Mouse (Mus musculus): ENCODE results near the gene Umps. TPM values are rescaled to one million over a fixed set of nuclear protein-coding genes. Genes with fewer than 3 reads are reported as not detected.
A peak's percentile ranks its signal among the peaks of the same experiment; 100 is the strongest.

The Umps gene
- polyA plus RNA-seq, 1 experiment, result 25.5 TPM

DNA sequence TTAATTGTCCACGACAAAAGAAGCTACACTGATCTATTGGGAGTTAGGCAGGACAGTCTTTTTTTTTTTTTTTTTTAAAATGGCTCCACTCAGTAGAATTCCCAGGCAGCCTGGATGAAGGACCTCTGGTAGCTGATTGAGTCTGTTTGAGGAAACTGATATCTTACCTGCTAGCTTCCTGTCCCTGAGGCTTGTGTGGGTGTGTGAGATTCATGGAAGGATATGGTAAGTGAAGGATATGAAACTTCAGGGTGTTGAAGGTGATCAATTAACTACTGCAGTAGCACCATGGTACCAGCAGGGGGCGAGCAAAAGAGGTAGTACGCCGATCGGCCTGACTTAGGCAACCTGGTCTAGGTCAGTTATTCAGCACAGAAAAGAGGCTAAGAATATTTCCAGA, 29.2 kb upstream of the Umps start:
- Histone ChIP-seq H3K4me1 (ENCODE audit: control insufficient read depth, insufficient read depth, low read length) (peaks cover 5% of the 10 kb centered on the region; the same call in 1 of the 2 replicates), H3K27ac (ENCODE audit: insufficient read depth, low read length) (no peak overlapping the region), H3K4me3 (ENCODE audit: insufficient read depth, low read length) (no peak overlapping the region)
- TF ChIP-seq CTCF (IDR thresholded peaks at IDR 0.05; ENCODE audit: borderline replicate concordance, insufficient read depth, low read length) (peak; percentile 85; the same call in 1 of the 2 replicates), POLR2A (IDR thresholded peaks at IDR 0.05; ENCODE audit: low read depth, low read length) (no peak)

DNA sequence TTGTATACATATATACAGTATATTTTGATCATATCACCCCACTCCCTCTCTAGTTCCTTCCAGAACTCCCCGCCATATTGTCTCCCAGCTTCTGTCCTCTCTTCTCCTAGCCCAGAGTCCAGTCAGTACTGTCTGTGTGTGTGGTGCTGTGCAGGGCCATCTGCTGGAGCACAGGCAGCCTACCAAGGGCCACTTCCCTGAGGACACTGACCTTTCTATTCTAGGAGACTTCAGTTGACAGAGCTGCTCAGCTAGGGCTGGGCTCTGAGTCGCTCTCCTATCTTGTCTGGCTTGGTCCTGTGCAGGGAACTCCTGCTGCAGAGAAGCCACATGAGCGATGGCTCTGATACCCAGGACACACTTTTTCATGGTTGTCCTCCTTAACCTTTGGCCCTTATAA, 28.7 kb upstream of the Umps start:
- H3K27ac ChIP-seq (ENCODE audit: insufficient read depth, low read length), result no peak overlapping the region
- H3K4me3 ChIP-seq (ENCODE audit: insufficient read depth, low read length), result no peak overlapping the region
- peaks cover 4% of the 10 kb centered on the region; the same call in 1 of the 2 replicates for H3K4me1 ChIP-seq (ENCODE audit: control insufficient read depth, insufficient read depth, low read length)
- TF ChIP-seq CTCF (IDR thresholded peaks at IDR 0.05; ENCODE audit: borderline replicate concordance, insufficient read depth, low read length) (no peak), POLR2A (IDR thresholded peaks at IDR 0.05; ENCODE audit: low read depth, low read length) (no peak)

DNA sequence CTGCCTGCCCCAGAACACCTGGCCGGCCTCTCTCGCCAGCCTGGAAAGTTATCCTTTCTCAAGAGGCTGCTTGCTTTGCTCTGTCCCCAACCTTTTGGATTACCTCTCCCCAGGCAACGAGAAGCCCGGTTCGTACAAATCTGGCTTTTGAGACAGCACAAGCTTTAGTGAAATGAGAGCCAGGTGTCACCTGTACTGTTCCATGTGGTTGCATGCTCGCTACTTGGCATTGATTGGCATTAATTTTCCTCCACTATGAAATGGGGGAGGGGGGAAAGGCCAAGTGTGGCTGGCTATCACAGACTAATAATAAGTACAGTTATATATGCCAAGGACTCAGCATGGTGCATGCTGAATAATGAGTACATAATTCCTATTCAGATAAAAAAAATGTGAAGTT, 27.5 kb upstream of the Umps start:
- no peak for TF ChIP-seq CTCF (IDR thresholded peaks at IDR 0.05; ENCODE audit: borderline replicate concordance, insufficient read depth, low read length)
- no peak overlapping the region for H3K4me3 ChIP-seq (ENCODE audit: insufficient read depth, low read length)
- no peak overlapping the region for H3K27ac ChIP-seq (ENCODE audit: insufficient read depth, low read length)
- 0 out of 2 replicates have a peak, but pooled peaks cover 2% of the 10 kb centered on the region for H3K4me1 ChIP-seq (ENCODE audit: control insufficient read depth, insufficient read depth, low read length)

DNA sequence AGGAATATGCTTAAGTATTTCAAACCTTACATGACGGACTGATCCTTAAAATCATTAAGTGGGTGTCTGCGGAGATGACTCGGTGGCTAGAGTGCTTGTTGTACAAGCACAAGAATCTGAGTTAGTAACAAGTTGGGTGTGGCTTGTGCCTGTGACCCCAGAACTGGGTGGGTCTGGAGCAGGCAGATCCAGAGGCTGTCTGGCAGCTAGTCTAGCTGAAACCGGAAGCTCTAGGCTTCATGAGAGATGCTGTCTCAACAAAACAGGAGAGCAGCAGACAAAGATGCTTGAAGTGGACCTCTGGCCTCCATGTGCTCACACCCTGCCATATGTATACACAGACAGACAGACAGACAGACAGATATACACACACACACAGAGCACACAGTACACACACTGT, 23.9 kb upstream of the Umps start:
- Histone ChIP-seq H3K4me1 (ENCODE audit: control insufficient read depth, insufficient read depth, low read length) (0 out of 2 replicates have a peak, but pooled peaks cover 2% of the 10 kb centered on the region), H3K4me3 (ENCODE audit: insufficient read depth, low read length) (no peak overlapping the region), H3K27ac (ENCODE audit: insufficient read depth, low read length) (no peak overlapping the region)
- TF ChIP-seq CTCF (IDR thresholded peaks at IDR 0.05; ENCODE audit: borderline replicate concordance, insufficient read depth, low read length), result no peak
- TF ChIP-seq POLR2A (IDR thresholded peaks at IDR 0.05; ENCODE audit: low read depth, low read length), result no peak

DNA sequence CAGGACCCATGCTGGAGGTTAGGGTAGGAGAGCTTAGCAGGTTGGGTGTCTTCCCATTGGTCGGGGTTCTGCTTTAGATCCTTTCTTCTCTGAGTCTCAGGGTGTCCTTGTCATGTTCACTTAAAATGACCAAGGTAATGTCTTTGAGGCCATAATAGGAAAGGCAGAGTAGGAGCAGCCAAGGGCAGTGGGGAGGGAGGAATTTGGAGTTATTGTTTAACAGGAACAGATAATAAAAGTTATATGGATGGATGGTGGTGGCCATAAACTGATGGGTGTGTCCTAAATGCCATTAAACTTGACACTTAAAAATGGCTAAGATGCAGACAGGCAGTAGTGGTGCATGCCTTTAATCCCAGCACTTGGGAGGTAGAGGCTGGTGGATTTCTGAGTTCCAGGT, 22.3 kb upstream of the Umps start:
- TF ChIP-seq CTCF (IDR thresholded peaks at IDR 0.05; ENCODE audit: borderline replicate concordance, insufficient read depth, low read length) (no peak), POLR2A (IDR thresholded peaks at IDR 0.05; ENCODE audit: low read depth, low read length) (no peak)
- no peak overlapping the region for H3K27ac ChIP-seq (ENCODE audit: insufficient read depth, low read length)
- 0 out of 2 replicates have a peak, but pooled peaks cover 2% of the 10 kb centered on the region for H3K4me1 ChIP-seq (ENCODE audit: control insufficient read depth, insufficient read depth, low read length)
- H3K4me3 ChIP-seq (ENCODE audit: insufficient read depth, low read length), result no peak overlapping the region

DNA sequence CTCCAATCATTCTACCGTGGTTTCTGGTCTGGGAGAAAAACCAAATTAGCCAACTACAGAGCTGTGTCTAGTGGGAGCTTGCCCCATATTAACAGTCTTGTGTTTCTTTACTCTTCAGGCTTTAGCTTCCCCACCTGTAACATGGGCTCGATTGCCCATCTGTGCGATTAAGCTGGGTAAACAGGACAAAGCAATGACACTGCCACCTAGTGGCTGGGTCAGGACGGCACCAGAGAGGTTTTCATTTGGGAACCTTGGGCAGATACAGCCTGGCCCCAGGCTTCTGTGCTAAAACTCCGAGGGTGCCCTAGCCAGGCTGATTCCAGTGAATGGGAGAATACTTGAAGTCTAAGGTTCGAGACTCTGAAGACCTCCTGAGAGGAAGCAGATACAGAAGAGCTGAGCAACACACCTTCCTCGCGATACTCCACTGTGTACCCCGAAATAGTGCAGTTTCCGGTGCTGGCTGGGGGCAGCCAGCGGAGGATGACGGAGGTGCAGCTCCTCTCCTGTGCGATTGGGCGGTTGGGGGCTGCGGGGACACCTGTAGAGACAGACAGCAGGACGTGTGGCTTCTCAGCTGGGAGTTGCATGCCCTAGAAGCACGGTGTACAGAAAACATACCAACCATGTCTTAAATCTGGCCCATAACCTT, 21.6 kb upstream of the Umps start:
- TF ChIP-seq CTCF (IDR thresholded peaks at IDR 0.05; ENCODE audit: borderline replicate concordance, insufficient read depth, low read length) (peak; percentile 82; the same call in 1 of the 2 replicates), POLR2A (IDR thresholded peaks at IDR 0.05; ENCODE audit: low read depth, low read length) (no peak)
- Histone ChIP-seq H3K4me1 (ENCODE audit: control insufficient read depth, insufficient read depth, low read length) (0 out of 2 replicates have a peak, but pooled peaks cover 2% of the 10 kb centered on the region), H3K27ac (ENCODE audit: insufficient read depth, low read length) (no peak overlapping the region), H3K4me3 (ENCODE audit: insufficient read depth, low read length) (no peak overlapping the region)

DNA sequence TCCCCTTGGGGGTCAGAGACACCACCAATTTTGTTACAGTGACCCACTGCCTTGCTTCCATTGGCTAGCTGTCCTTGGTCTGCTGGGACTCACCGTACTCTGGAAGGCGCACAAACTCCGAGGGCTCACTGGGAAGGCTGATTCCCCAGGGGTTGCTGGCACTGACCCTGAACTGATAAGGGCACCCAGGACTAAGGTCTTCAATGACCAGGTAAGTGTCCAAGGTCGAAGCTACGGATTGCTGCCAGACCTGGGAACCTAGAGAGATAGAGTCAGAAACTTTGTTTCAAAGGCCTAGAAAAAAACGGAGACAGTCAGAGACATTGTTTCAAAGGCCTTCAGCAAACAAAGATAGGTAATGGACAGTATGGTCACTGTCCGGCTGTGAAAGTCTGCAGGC, 20.2 kb upstream of the Umps start:
- no peak for TF ChIP-seq CTCF (IDR thresholded peaks at IDR 0.05; ENCODE audit: borderline replicate concordance, insufficient read depth, low read length)
- Histone ChIP-seq H3K4me1 (ENCODE audit: control insufficient read depth, insufficient read depth, low read length) (0 out of 2 replicates have a peak, but pooled peaks cover 2% of the 10 kb centered on the region), H3K4me3 (ENCODE audit: insufficient read depth, low read length) (no peak overlapping the region), H3K27ac (ENCODE audit: insufficient read depth, low read length) (no peak overlapping the region)

DNA sequence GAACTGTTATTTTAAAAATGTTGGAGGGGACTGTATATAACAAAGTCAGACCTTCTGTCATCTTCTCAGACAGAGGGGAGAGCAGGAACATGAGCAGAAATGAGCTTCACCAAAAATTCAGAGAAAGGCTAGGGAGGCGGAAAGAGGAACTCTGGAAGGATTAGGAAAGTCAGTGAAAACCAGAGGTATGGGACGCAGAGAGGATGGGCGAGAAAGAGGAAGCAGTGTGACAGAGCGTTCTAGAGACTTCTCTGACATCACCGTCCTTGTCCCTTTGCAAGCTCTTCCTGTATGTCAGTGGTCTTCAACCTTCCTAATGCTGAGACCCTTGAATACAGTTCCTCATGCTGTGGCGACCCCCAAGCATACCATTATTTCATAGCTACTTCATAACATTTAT, 18.5 kb upstream of the Umps start:
- H3K4me1 ChIP-seq (ENCODE audit: control insufficient read depth, insufficient read depth, low read length), result no peaks in the 10 kb centered on the region
- H3K4me3 ChIP-seq (ENCODE audit: insufficient read depth, low read length), result no peak overlapping the region
- H3K27ac ChIP-seq (ENCODE audit: insufficient read depth, low read length), result no peak overlapping the region
- TF ChIP-seq CTCF (IDR thresholded peaks at IDR 0.05; ENCODE audit: borderline replicate concordance, insufficient read depth, low read length) (no peak), POLR2A (IDR thresholded peaks at IDR 0.05; ENCODE audit: low read depth, low read length) (no peak)

DNA sequence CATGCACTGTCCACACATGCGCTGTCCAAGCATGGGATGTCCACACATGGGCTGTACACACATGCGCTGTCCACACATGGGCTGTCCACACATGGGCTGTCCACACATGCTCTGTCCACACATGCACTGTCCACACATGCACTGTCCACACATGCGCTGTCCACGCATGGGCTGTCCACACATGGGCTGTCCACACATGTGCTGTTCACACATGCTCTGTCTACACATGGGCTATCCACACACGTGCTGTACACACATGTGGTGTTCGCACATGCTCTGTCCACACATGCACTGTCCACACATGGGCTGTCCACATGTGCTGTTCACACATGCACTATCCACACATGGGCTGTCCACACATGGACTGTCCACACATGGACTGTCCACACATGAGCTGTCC, 16.9 kb upstream of the Umps start:
- TF ChIP-seq CTCF (IDR thresholded peaks at IDR 0.05; ENCODE audit: borderline replicate concordance, insufficient read depth, low read length) (no peak), POLR2A (IDR thresholded peaks at IDR 0.05; ENCODE audit: low read depth, low read length) (no peak)
- Histone ChIP-seq H3K4me1 (ENCODE audit: control insufficient read depth, insufficient read depth, low read length) (0 out of 2 replicates have a peak, but pooled peaks cover 3% of the 10 kb centered on the region), H3K4me3 (ENCODE audit: insufficient read depth, low read length) (no peak overlapping the region), H3K27ac (ENCODE audit: insufficient read depth, low read length) (no peak overlapping the region)

DNA sequence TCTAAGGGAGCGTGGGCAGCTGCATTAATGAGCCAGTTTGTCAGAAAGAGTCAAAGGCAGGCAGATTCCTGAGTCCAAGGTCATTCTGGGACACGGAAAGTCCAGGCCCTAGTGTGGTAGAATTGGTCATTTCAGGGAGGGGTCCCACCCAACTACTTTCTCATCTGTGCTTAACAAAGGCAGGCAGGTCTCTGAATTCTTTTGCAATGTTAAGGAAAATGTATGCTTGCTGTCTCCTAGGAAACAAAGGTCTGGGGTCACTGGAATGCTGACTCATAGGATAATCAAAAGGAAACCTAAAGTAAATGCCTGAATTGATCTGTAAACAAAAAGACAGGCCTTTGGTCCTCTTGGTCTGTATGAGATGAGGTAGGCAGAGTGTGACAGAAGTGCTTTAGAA, 13.0 kb upstream of the Umps start:
- Histone ChIP-seq H3K4me3 (ENCODE audit: insufficient read depth, low read length) (no peak overlapping the region), H3K27ac (ENCODE audit: insufficient read depth, low read length) (peak overlapping the region; percentile 29; the same call in 1 of the 2 replicates), H3K4me1 (ENCODE audit: control insufficient read depth, insufficient read depth, low read length) (0 out of 2 replicates have a peak, but pooled peaks cover 3% of the 10 kb centered on the region)
- TF ChIP-seq POLR2A (IDR thresholded peaks at IDR 0.05; ENCODE audit: low read depth, low read length) (no peak), CTCF (IDR thresholded peaks at IDR 0.05; ENCODE audit: borderline replicate concordance, insufficient read depth, low read length) (no peak)

Measured in embryonic fibroblast, embryonic 13.5 days (primary cell).